Mouse (Mus musculus) megakaryocyte, embryonic 14.5 days (primary cell): ENCODE measurements around the gene Chst13. TPM values are rescaled to one million over a fixed set of nuclear protein-coding genes. Genes with fewer than 3 reads are reported as not detected.

ENCODE experiments used
- H3K27me3 ChIP-seq: replicated peaks from 2 replicates; pipeline ENCODE3; 2012; ENCODE audit warnings: inconsistent platforms
- H3K36me3 ChIP-seq: replicated peaks from 2 replicates; pipeline ENCODE3; 2012; ENCODE audit warnings: low read length, inconsistent platforms, mixed read lengths
- H3K4me1 ChIP-seq: 2 replicates; pipeline ENCODE4 v1.6.1; 2012; ENCODE audit warnings: inconsistent platforms
- H3K4me3 ChIP-seq: replicated peaks from 2 replicates; pipeline ENCODE3; 2012; ENCODE audit warnings: moderate library complexity, mild to moderate bottlenecking, inconsistent platforms
- H3K9me3 ChIP-seq: 2 replicates; pipeline ENCODE4 v1.6.1; 2012; ENCODE audit warnings: inconsistent platforms
- FLI1 ChIP-seq: IDR thresholded peaks from 2 replicates; pipeline ENCODE4 v1.6.1; 2012; ENCODE audit warnings: low read length, inconsistent platforms, mixed read lengths
- GATA1 ChIP-seq: IDR thresholded peaks from 3 replicates; pipeline ENCODE4 v1.6.1; 2012; ENCODE audit warnings: mixed read lengths, low read length, inconsistent platforms, borderline replicate concordance
- polyA plus RNA-seq: library from polyadenylated mRNA; stranded (reverse); fragments of >175 nt; gene quantifications from 2 replicates; pipeline ENCODE4 v1.2.3, GENCODE M21; 2012; ENCODE audit warnings: low replicate concordance; ENCODE audit not compliant: insufficient read depth

Gene Chst13
- 0.13 TPM in 1 of 2 replicates, not detected in the other for polyA plus RNA-seq

- no peaks in the 10 kb centered on the region for H3K36me3 ChIP-seq
- peaks cover 5% of the 10 kb centered on the region for H3K4me1 ChIP-seq
- H3K9me3 ChIP-seq: no peaks in the 10 kb centered on the region
- H3K27me3 ChIP-seq: peaks cover 57% of the 10 kb centered on the region
- peak within 1 kb of the TSS; percentile 84 for H3K4me3 ChIP-seq
- TF ChIP-seq FLI1: no peak
- TF ChIP-seq GATA1: no peak
Measured at GRCm38 (mm10) chr6:90324991-90325390, at the start of gene Chst13. Chst13 (minus strand) TSS chr6:90325185.

GRCm38 (mm10) chr6:90374647-90375046, 49.7 kb upstream of the Chst13 start:
- H3K4me1 ChIP-seq: peaks cover 37% of the 10 kb centered on the region

GRCm38 (mm10) chr6:90369725-90370553, 45.0 kb upstream of the Chst13 start:
- H3K4me3 ChIP-seq: peak overlapping the region; percentile 96
- H3K27me3 ChIP-seq: peaks cover 9% of the 10 kb centered on the region
- peaks cover 38% of the 10 kb centered on the region for H3K4me1 ChIP-seq
- peaks cover 34% of the 10 kb centered on the region for H3K36me3 ChIP-seq
- no peak for TF ChIP-seq GATA1
- TF ChIP-seq FLI1: no peak
- no peaks in the 10 kb centered on the region for H3K9me3 ChIP-seq

More at GRCm38 (mm10) chr6:90374647-90375046, 49.7 kb upstream of the Chst13 start:
- H3K9me3 ChIP-seq: no peaks in the 10 kb centered on the region
- H3K27me3 ChIP-seq: no peaks in the 10 kb centered on the region
- H3K4me3 ChIP-seq: no peak overlapping the region
- TF ChIP-seq GATA1: no peak
- no peak for TF ChIP-seq FLI1
- H3K36me3 ChIP-seq: peaks cover 81% of the 10 kb centered on the region

DNA sequence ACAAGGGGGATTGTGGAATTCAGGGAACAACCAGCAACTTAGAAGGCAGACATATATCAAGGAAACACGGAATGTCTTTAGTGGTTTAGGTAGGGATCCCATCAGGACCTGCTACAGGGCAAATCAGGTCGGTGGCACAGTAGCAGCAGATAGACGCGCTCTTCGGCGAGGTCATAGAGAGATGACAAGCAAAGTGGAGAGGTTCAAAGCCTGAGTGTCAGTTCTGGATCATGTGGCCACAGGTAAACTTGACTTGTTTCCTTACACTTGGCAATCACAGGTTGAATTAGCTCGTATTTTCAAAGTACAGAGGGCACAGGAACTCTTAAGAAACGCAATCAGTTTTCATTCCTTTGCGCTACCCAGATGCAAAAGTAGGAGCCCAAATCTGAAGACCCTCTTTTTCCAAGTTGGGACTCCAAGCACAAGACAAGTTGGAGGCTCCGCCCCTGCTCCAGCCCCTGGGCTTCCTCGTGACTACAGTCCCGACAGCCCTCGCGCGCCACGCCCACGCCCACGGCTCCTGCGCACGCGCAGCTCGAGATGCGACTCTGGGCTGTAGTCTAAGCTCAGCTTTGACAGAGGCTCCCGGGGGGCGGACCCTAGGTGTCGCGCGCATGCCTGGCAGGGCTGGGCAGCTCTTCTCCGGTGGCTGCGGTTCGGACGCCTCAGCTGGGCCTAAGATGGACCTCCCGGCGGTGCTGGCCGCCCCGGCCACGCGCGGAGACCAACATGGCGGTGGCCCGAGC, 44.2 kb upstream of the Chst13 start, which contains the start of gene Zxdc:
TSS of gene Zxdc (plus strand) at position 517 of the 749 bp plus-strand sequence.
- H3K4me1 ChIP-seq: peaks cover 33% of the 10 kb centered on the region
- H3K27me3 ChIP-seq: peaks cover 10% of the 10 kb centered on the region
- peaks cover 26% of the 10 kb centered on the region for H3K36me3 ChIP-seq
- H3K4me3 ChIP-seq: peak within 1 kb of the TSS; percentile 96
- H3K9me3 ChIP-seq: no peaks in the 10 kb centered on the region
- TF ChIP-seq GATA1: no peak
- TF ChIP-seq FLI1: no peak

DNA sequence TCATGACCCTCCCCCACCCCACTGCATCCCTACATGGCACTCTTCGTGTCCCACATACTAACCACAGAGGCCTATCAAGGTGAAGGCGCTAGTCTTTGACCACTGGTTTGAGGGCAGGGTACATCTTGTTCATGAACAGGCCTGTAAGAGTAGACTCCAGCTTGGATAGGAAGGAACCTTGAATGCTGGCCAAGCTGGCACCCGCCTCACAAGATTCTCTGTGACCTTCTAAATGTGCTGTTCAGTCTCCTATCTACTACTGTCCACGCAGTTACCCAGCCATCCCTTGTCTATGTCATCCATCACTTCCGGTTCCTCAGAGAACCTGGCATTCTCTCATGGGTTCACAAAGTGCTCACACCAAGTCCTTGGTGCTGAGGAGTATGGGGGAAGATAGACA, 38.3 kb upstream of the Chst13 start:
- H3K27me3 ChIP-seq: peaks cover 30% of the 10 kb centered on the region
- TF ChIP-seq GATA1 (no peak), FLI1 (no peak)
- no peak overlapping the region for H3K4me3 ChIP-seq
- H3K4me1 ChIP-seq: peaks cover 25% of the 10 kb centered on the region
- H3K9me3 ChIP-seq: no peaks in the 10 kb centered on the region
- no peaks in the 10 kb centered on the region for H3K36me3 ChIP-seq

GRCm38 (mm10) chr6:90360922-90361614, 36.1 kb upstream of the Chst13 start:
- Histone ChIP-seq H3K4me3 (no peak overlapping the region), H3K9me3 (no peaks in the 10 kb centered on the region), H3K4me1 (peaks cover 29% of the 10 kb centered on the region), H3K36me3 (no peaks in the 10 kb centered on the region), H3K27me3 (peaks cover 48% of the 10 kb centered on the region)
- TF ChIP-seq GATA1: no peak
- no peak for TF ChIP-seq FLI1

DNA sequence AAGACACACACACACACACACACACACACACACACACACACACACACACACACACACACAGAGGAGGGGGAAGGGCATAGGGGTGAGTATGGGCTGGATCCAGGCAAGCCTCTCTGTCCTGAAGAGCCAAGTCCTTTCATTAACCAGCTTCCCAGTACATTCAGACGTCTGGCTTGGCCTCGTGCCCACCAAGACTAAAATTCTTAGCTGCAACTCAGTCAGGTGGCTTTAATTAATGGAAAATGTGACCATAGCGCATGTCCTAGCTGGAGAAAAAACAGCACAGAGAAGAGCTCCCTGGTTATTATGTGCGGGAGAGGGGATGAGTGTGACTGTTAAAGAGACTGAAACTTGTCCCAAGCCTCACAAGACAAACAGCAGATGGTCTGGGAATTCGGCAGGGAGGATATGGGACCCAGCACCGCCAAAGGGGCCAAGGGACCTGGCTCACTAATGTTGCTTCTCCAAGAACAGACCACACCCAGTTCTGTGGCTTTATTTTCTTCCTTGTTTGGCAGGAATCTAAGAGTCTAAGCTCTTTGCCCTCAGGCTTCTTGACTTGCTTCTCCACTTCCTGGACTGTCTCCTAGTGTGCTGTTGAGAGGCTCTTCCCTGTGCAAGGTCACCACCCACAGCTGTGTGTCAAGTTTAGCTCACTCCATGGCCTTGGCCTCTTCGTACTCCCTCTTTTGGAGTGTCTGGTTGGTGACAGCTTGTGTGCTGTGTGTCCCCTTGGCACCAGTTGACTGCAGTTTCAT, 35.2 kb upstream of the Chst13 start:
- Histone ChIP-seq H3K36me3 (no peaks in the 10 kb centered on the region), H3K9me3 (no peaks in the 10 kb centered on the region), H3K27me3 (peaks cover 51% of the 10 kb centered on the region), H3K4me3 (peak overlapping the region; percentile 34), H3K4me1 (peaks cover 30% of the 10 kb centered on the region)
- no peak for TF ChIP-seq GATA1
- no peak for TF ChIP-seq FLI1

DNA sequence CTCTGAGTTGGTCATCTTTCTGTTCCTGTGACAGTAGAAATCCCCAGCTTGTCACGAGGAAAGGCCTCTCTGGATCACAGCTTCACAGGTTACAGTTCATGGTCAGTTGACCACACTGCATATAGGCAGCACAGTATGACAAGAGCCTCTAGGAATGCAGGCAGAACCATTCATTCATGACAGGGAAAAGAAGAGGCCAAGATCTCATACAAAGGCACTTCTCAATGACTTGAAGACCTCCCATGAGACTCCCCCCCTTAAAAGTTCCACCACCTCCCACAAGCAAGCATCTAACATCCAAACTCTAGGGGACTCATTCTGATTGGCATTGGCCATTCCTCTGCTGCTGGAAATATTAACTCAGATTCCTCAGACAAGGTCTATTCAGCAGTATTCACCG, 34.5 kb upstream of the Chst13 start:
- Histone ChIP-seq H3K27me3 (peaks cover 55% of the 10 kb centered on the region), H3K9me3 (no peaks in the 10 kb centered on the region), H3K36me3 (no peaks in the 10 kb centered on the region), H3K4me3 (no peak overlapping the region), H3K4me1 (peaks cover 30% of the 10 kb centered on the region)
- TF ChIP-seq FLI1: no peak

DNA sequence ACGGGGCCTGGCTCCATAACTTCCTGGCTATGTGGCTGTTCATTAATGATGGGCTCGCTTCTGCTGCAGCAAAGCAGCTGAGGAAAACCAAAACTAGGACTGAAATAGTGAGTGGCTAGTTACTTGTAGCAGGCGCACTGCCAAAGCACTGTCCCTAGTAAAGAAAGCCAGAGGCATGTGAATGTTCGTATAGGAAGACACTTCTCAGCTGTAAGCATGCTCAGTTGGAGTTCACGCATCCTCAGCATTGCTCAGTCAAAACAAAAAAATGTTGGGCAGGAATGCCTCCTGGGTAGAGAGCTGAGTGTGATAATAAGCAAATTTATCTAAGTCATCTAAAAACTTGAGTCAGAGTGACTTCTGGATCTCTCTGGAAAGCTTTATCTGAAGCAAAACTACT, 33.2 kb upstream of the Chst13 start:
- Histone ChIP-seq H3K9me3 (no peaks in the 10 kb centered on the region), H3K4me3 (no peak overlapping the region), H3K4me1 (peaks cover 25% of the 10 kb centered on the region), H3K36me3 (no peaks in the 10 kb centered on the region), H3K27me3 (peaks cover 60% of the 10 kb centered on the region)
- TF ChIP-seq GATA1 (no peak), FLI1 (no peak)
